Mouse (Mus musculus): ENCODE data around the gene D1Ertd622e. TPM values are rescaled to one million over a fixed set of nuclear protein-coding genes. Genes with fewer than 3 reads are reported as not detected.

The D1Ertd622e gene
- polyA plus RNA-seq (2017; shearing (Covaris generic)): 10.9 TPM

DNA sequence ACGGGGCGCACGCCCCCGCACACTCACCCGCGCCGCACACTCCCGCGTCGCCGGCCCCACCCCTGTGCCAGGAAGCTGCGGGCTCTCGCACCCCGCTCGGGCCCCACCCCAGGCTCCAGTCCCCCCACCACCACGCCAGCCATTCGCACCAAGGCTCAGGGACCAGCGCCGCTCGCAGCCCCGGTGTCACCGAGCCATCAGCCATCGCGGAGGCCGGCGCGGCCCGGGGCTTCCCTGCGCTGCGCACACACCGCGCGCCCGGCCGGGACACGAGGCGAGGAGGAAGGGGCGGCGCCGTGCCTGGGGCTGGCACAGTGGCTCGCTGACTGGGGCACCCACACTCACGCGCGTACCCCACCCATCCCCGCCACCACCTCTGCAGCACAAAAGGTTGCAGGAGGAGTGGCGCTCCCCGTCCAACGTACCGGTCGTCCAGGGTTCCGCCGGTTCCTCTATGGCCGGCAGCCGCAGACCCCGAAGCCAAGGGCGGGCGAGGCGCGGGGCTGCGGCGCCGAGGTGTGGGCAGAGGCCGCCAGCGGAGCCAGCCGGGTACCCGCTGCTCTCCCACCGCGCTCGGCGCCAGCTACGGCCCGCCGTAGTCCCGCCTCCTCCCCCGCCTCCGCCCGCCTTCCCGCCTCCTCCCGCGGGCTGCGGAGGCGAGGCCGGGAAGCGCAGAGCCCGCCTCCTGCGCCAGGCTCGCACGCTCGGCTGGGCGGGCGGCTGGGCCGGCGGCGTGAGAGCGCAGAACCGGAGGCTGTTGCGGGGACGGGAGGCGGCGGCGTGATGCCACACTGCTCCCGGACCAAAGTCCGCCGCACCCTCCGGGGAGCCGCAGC lies at the start of gene D1Ertd622e:
TSS of gene D1Ertd622e (minus strand) at position 669 of the 836 bp plus-strand sequence.

Other genes with a start within 250 kb of the D1Ertd622e start
- gene Gin1, start 108.1 kb upstream of the D1Ertd622e start, polyA plus RNA-seq (2017; shearing (Covaris generic)): 21.8 TPM
- gene Ppip5k2, start 108.3 kb upstream of the D1Ertd622e start, polyA plus RNA-seq (2017; shearing (Covaris generic)): 69.5 TPM

Measured in CD4-positive, CD25-positive, alpha-beta regulatory T cell, adult 9 weeks (primary cell).